Mouse (Mus musculus): ENCODE measurements around the gene Naa20. TPM values are rescaled to one million over a fixed set of nuclear protein-coding genes. Genes with fewer than 3 reads are reported as not detected.
"Not testable (repeated sequence)": the region's sequence is repeated elsewhere in the genome, so short reads cannot be mapped to it uniquely, and the experiment has no call there.

Gene Naa20
- polyA plus RNA-seq, 1 experiment: not detected

- Histone ChIP-seq H3K4me3 (ENCODE audit: insufficient read depth, low read depth, low read length) (no peak overlapping the region), H3K27ac (ENCODE audit: insufficient read depth, low read depth, low read length) (no peak overlapping the region), H3K4me1 (ENCODE audit: control insufficient read depth, insufficient read depth, low read length) (no peaks in the 10 kb centered on the region)
- whole genome bisulfite sequencing: 68% methylated on average over 9 of the region's 9 CpGs
- no peak for TF ChIP-seq POLR2A (IDR thresholded peaks at IDR 0.05; ENCODE audit: insufficient read depth, low read depth, low read length)
- TF ChIP-seq CTCF (IDR thresholded peaks at IDR 0.05; ENCODE audit: insufficient read depth, low read depth, low read length): no peak
These were observed 3.8 kb upstream of the Naa20 start for GRCm38 (mm10) chr2:145898106-145898505.

- H3K4me3 ChIP-seq (ENCODE audit: insufficient read depth, low read depth, low read length); H3K4me1 ChIP-seq (ENCODE audit: control insufficient read depth, insufficient read depth, low read length); H3K27ac ChIP-seq (ENCODE audit: insufficient read depth, low read depth, low read length): not testable (repeated sequence)
- 77% methylated on average over 8 of the region's 8 CpGs for WGBS
These were observed 1.6 kb upstream of the Naa20 start for GRCm38 (mm10) chr2:145900318-145900717.

GRCm38 (mm10) chr2:145903061-145903901 is 1.4 kb downstream of the Naa20 start:
- WGBS: under 1% methylated on average over 68 of the region's 68 CpGs
- 0 out of 2 replicates have a peak, but pooled peaks have one; percentile 33 for TF ChIP-seq CTCF (IDR thresholded peaks at IDR 0.05; ENCODE audit: insufficient read depth, low read depth, low read length)
- TF ChIP-seq POLR2A (IDR thresholded peaks at IDR 0.05; ENCODE audit: insufficient read depth, low read depth, low read length): peak; percentile 77
- Histone ChIP-seq H3K27ac (ENCODE audit: insufficient read depth, low read depth, low read length) (peak overlapping the region; percentile 44; the same call in 1 of the 2 replicates), H3K4me1 (ENCODE audit: control insufficient read depth, insufficient read depth, low read length) (peaks cover 6% of the 10 kb centered on the region; the same call in 1 of the 2 replicates), H3K4me3 (ENCODE audit: insufficient read depth, low read depth, low read length) (peak overlapping the region; percentile 69)

GRCm38 (mm10) chr2:145903983-145904616 is 2.2 kb downstream of the Naa20 start:
- TF ChIP-seq CTCF (IDR thresholded peaks at IDR 0.05; ENCODE audit: insufficient read depth, low read depth, low read length): no peak
- TF ChIP-seq POLR2A (IDR thresholded peaks at IDR 0.05; ENCODE audit: insufficient read depth, low read depth, low read length): no peak
- 23% methylated on average over 12 of the region's 12 CpGs for WGBS
- H3K4me1 ChIP-seq (ENCODE audit: control insufficient read depth, insufficient read depth, low read length): peaks cover 6% of the 10 kb centered on the region; the same call in 1 of the 2 replicates
- H3K27ac ChIP-seq (ENCODE audit: insufficient read depth, low read depth, low read length): no peak overlapping the region
- peak overlapping the region; percentile 25 for H3K4me3 ChIP-seq (ENCODE audit: insufficient read depth, low read depth, low read length)

GRCm38 (mm10) chr2:145905156-145905555 is 3.3 kb downstream of the Naa20 start:
- Histone ChIP-seq H3K4me3 (ENCODE audit: insufficient read depth, low read depth, low read length) (no peak overlapping the region), H3K4me1 (ENCODE audit: control insufficient read depth, insufficient read depth, low read length) (peaks cover 6% of the 10 kb centered on the region; the same call in 1 of the 2 replicates), H3K27ac (ENCODE audit: insufficient read depth, low read depth, low read length) (no peak overlapping the region)
- 52% methylated on average over 6 of the region's 6 CpGs for WGBS
- TF ChIP-seq POLR2A (IDR thresholded peaks at IDR 0.05; ENCODE audit: insufficient read depth, low read depth, low read length) (no peak), CTCF (IDR thresholded peaks at IDR 0.05; ENCODE audit: insufficient read depth, low read depth, low read length) (no peak)

GRCm38 (mm10) chr2:145905884-145906283 is 4.0 kb downstream of the Naa20 start:
- H3K27ac ChIP-seq (ENCODE audit: insufficient read depth, low read depth, low read length); H3K4me3 ChIP-seq (ENCODE audit: insufficient read depth, low read depth, low read length); H3K4me1 ChIP-seq (ENCODE audit: control insufficient read depth, insufficient read depth, low read length): not testable (repeated sequence)
- WGBS: 26% methylated on average over 4 of the region's 4 CpGs

- Histone ChIP-seq H3K4me1 (ENCODE audit: control insufficient read depth, insufficient read depth, low read length) (no peaks in the 10 kb centered on the region), H3K4me3 (ENCODE audit: insufficient read depth, low read depth, low read length) (no peak overlapping the region), H3K27ac (ENCODE audit: insufficient read depth, low read depth, low read length) (no peak overlapping the region)
- TF ChIP-seq POLR2A (IDR thresholded peaks at IDR 0.05; ENCODE audit: insufficient read depth, low read depth, low read length) (no peak), CTCF (IDR thresholded peaks at IDR 0.05; ENCODE audit: insufficient read depth, low read depth, low read length) (no peak)
- 90% methylated on average over 8 of the region's 8 CpGs for WGBS
These were observed 19.2 kb downstream of the Naa20 start for GRCm38 (mm10) chr2:145920941-145921650.

- H3K4me3 ChIP-seq (ENCODE audit: insufficient read depth, low read depth, low read length): peak within 1 kb of the TSS; percentile 69
- H3K4me1 ChIP-seq (ENCODE audit: control insufficient read depth, insufficient read depth, low read length): peaks cover 3% of the 10 kb centered on the region; the same call in 1 of the 2 replicates
- TF ChIP-seq CTCF (IDR thresholded peaks at IDR 0.05; ENCODE audit: insufficient read depth, low read depth, low read length): no peak
- peak; percentile 32; the same call in 1 of the 2 replicates for TF ChIP-seq POLR2A (IDR thresholded peaks at IDR 0.05; ENCODE audit: insufficient read depth, low read depth, low read length)
- WGBS: under 1% methylated on average over 61 of the region's 61 CpGs
- no peak within 1 kb of the TSS for H3K27ac ChIP-seq (ENCODE audit: insufficient read depth, low read depth, low read length)
These were observed 32.7 kb downstream of the Naa20 start, which contains the start of the genes Cfap61 and Crnkl1 for GRCm38 (mm10) chr2:145934339-145935231. Gene Cfap61, plus strand, starts transcription at chr2:145934784. Gene Crnkl1, minus strand, starts transcription at chr2:145935014.
